Mouse (Mus musculus) MEL (cell line): ENCODE measurements at regions not wholly inside any gene's neighbourhood (a gene's known extent, or its start where the extent isn't known, plus 50 kb on each side); places are given as distances from the start of the nearest gene placed in this dataset.

Source experiments
- DNase-seq: peaks from one replicate; pipeline ENCODE4 v3.0.0; 2011; ENCODE audit warnings: low read depth, low spot score
- H3K27ac ChIP-seq: 2 replicates; pipeline ENCODE4 v1.5.1; 2012; ENCODE audit warnings: low read depth, mild to moderate bottlenecking, control low read depth, low read length, moderate library complexity; ENCODE audit not compliant: control insufficient read depth
- H3K27me3 ChIP-seq, 2 experiments: fragments of 150-350 bp in 1 of 2; sonication (generic) in 1 of 2; 2 replicates each; pipeline ENCODE4 v1.6.1; 2012; ENCODE audit warnings: low read length in 2 of 2, mild to moderate bottlenecking in 2 of 2, improper control_type of control experiment in 1 of 2, moderate library complexity in 1 of 2; ENCODE audit not compliant: insufficient read depth in 2 of 2, control insufficient read depth in 1 of 2
- H3K36me3 ChIP-seq, 2 experiments: 2 replicates each; pipeline ENCODE4 v1.6.1; 2012 to 2014; ENCODE audit warnings: low read length in 2 of 2, improper control_type of control experiment in 1 of 2, inconsistent platforms in 1 of 2, mild to moderate bottlenecking in 1 of 2; ENCODE audit not compliant: insufficient read depth in 2 of 2, control insufficient read depth in 1 of 2
- H3K4me1 ChIP-seq, 2 experiments: fragments of 150-350 bp in 1 of 2; sonication (generic) in 1 of 2; 2 replicates each; pipeline ENCODE4 v1.6.1; 2012; ENCODE audit warnings: low read length in 2 of 2, improper control_type of control experiment in 1 of 2, mild to moderate bottlenecking in 1 of 2; ENCODE audit not compliant: insufficient read depth in 2 of 2, control insufficient read depth in 1 of 2
- H3K4me3 ChIP-seq, 2 experiments: fragments of 150-350 bp in 1 of 2; sonication (generic) in 1 of 2; 2 replicates each; pipeline ENCODE4 v1.5.1; 2012; ENCODE audit warnings: low read depth in 2 of 2, low read length in 2 of 2, mild to moderate bottlenecking in 2 of 2, moderate library complexity in 2 of 2, control low read depth in 1 of 2, improper control_type of control experiment in 1 of 2; ENCODE audit not compliant: control insufficient read depth in 1 of 2, insufficient read depth in 1 of 2
- H3K79me2 ChIP-seq: 2 replicates; pipeline ENCODE4 v1.6.1; 2012; ENCODE audit warnings: mild to moderate bottlenecking, low read length, moderate library complexity; ENCODE audit not compliant: control insufficient read depth, poor library complexity, insufficient read depth
- H3K9ac ChIP-seq: 2 replicates; pipeline ENCODE4 v1.6.1; 2012; ENCODE audit warnings: low read depth, mild to moderate bottlenecking, control low read depth, low read length, moderate library complexity; ENCODE audit not compliant: control insufficient read depth, poor library complexity, severe bottlenecking
- H3K9me3 ChIP-seq: fragments of 150-350 bp; sonication (generic); replicated peaks from 2 replicates; pipeline ENCODE4 v1.6.1; 2012; ENCODE audit warnings: mild to moderate bottlenecking, low read length, improper control_type of control experiment, moderate library complexity; ENCODE audit not compliant: insufficient read depth
- BHLHE40 ChIP-seq: IDR thresholded peaks from 2 replicates; pipeline ENCODE4 v1.6.1; 2012; ENCODE audit warnings: low read depth, mild to moderate bottlenecking, inconsistent platforms, low read length, improper control_type of control experiment, borderline replicate concordance
- CTCF ChIP-seq, 3 experiments: IDR thresholded peaks in 2 of 3; conservative IDR thresholded peaks in 1 of 3; 2 replicates each; pipeline ENCODE4 v1.5.1; 2011 to 2012; ENCODE audit warnings: low read length in 3 of 3, low read depth in 2 of 3, mild to moderate bottlenecking in 2 of 3, improper control_type of control experiment in 1 of 3, inconsistent platforms in 1 of 3, mixed read lengths in 1 of 3, moderate library complexity in 1 of 3; ENCODE audit not compliant: control insufficient read depth in 1 of 3, insufficient read depth in 1 of 3, poor library complexity in 1 of 3, severe bottlenecking in 1 of 3
- E2F4 ChIP-seq: IDR thresholded peaks from 2 replicates; pipeline ENCODE4 v1.6.1; 2011; ENCODE audit warnings: low read depth, low read length, improper control_type of control experiment, borderline replicate concordance
- ELF1 ChIP-seq: IDR thresholded peaks from 2 replicates; pipeline ENCODE4 v1.6.1; 2014; ENCODE audit warnings: low read depth, mild to moderate bottlenecking, inconsistent platforms, low read length, improper control_type of control experiment, moderate library complexity
- EP300 ChIP-seq, 2 experiments: IDR thresholded peaks; 2 replicates each; pipeline ENCODE4 v1.6.1; 2011; ENCODE audit warnings: improper control_type of control experiment in 2 of 2, low read length in 2 of 2, low read depth in 1 of 2, mild to moderate bottlenecking in 1 of 2
- ETS1 ChIP-seq: IDR thresholded peaks from 2 replicates; pipeline ENCODE4 v1.6.1; 2012; ENCODE audit warnings: low read depth, mild to moderate bottlenecking, inconsistent platforms, low read length, improper control_type of control experiment, moderate library complexity
- GABPA ChIP-seq: IDR thresholded peaks from 2 replicates; pipeline ENCODE4 v1.6.1; 2012; ENCODE audit warnings: low read depth, mild to moderate bottlenecking, inconsistent platforms, low read length, improper control_type of control experiment, moderate library complexity
- JUND ChIP-seq: IDR thresholded peaks from 2 replicates; pipeline ENCODE4 v1.6.1; 2011; ENCODE audit warnings: low read depth, mild to moderate bottlenecking, improper control_type of control experiment, low read length
- KAT2A ChIP-seq: conservative IDR thresholded peaks from 2 replicates; pipeline ENCODE4 v1.6.1; 2012; ENCODE audit warnings: low read depth, low read length, improper control_type of control experiment, inconsistent platforms
- MAFK ChIP-seq: IDR thresholded peaks from 2 replicates; pipeline ENCODE4 v1.6.1; 2011; ENCODE audit warnings: low read depth, mild to moderate bottlenecking, low read length, improper control_type of control experiment, borderline replicate concordance
- MAZ ChIP-seq: IDR thresholded peaks from 2 replicates; pipeline ENCODE4 v1.6.1; 2012; ENCODE audit warnings: low read depth, mild to moderate bottlenecking, inconsistent platforms, low read length, improper control_type of control experiment
- MXI1 ChIP-seq: IDR thresholded peaks from 2 replicates; pipeline ENCODE4 v1.6.1; 2011; ENCODE audit warnings: mild to moderate bottlenecking, low read depth, low read length, improper control_type of control experiment
- MYC ChIP-seq: IDR thresholded peaks from 2 replicates; pipeline ENCODE4 v1.6.1; 2011; ENCODE audit warnings: low read depth, mild to moderate bottlenecking, low read length, improper control_type of control experiment, moderate library complexity
- NELFE ChIP-seq: IDR thresholded peaks from 2 replicates; pipeline ENCODE4 v1.6.1; 2011; ENCODE audit warnings: low read depth, low read length, improper control_type of control experiment
- NRF1 ChIP-seq: IDR thresholded peaks from 2 replicates; pipeline ENCODE4 v1.6.1; 2014; ENCODE audit warnings: low read depth, mild to moderate bottlenecking, inconsistent platforms, low read length, improper control_type of control experiment, moderate library complexity; ENCODE audit not compliant: poor library complexity, insufficient read depth, severe bottlenecking
- POLR2AphosphoS2 ChIP-seq: IDR thresholded peaks from 2 replicates; pipeline ENCODE4 v1.6.1; 2011; ENCODE audit warnings: low read length, improper control_type of control experiment
- RAD21 ChIP-seq: IDR thresholded peaks from 2 replicates; pipeline ENCODE4 v1.6.1; 2011; ENCODE audit warnings: mild to moderate bottlenecking, low read depth, low read length, improper control_type of control experiment
- RCOR1 ChIP-seq: IDR thresholded peaks from 2 replicates; pipeline ENCODE4 v1.6.1; 2012; ENCODE audit warnings: low read depth, mild to moderate bottlenecking, inconsistent platforms, low read length, improper control_type of control experiment
- SIN3A ChIP-seq: IDR thresholded peaks from 2 replicates; pipeline ENCODE4 v1.6.1; 2012; ENCODE audit warnings: low read length, improper control_type of control experiment, inconsistent platforms
- SMC3 ChIP-seq: IDR thresholded peaks from 2 replicates; pipeline ENCODE4 v1.6.1; 2011; ENCODE audit warnings: low read depth, low read length, improper control_type of control experiment
- TBP ChIP-seq: IDR thresholded peaks from 2 replicates; pipeline ENCODE4 v1.8.0; 2011; ENCODE audit warnings: low read depth, low read length, improper control_type of control experiment
- TCF12 ChIP-seq: IDR thresholded peaks from 2 replicates; pipeline ENCODE4 v1.6.1; 2014; ENCODE audit warnings: low read depth, mild to moderate bottlenecking, inconsistent platforms, low read length, improper control_type of control experiment, moderate library complexity
- USF1 ChIP-seq: IDR thresholded peaks from 2 replicates; pipeline ENCODE4 v1.6.1; 2014; ENCODE audit warnings: low read depth, mild to moderate bottlenecking, inconsistent platforms, low read length, improper control_type of control experiment, moderate library complexity
- ZC3H11A ChIP-seq: IDR thresholded peaks from 2 replicates; pipeline ENCODE4 v1.6.1; 2012; ENCODE audit warnings: low read depth, mild to moderate bottlenecking, inconsistent platforms, low read length, improper control_type of control experiment
- ZKSCAN1 ChIP-seq: IDR thresholded peaks from 2 replicates; pipeline ENCODE4 v1.6.1; 2012; ENCODE audit warnings: low read depth, mild to moderate bottlenecking, inconsistent platforms, low read length, improper control_type of control experiment, moderate library complexity

- no peak for DNase-seq
- Histone ChIP-seq H3K4me3 (no peak overlapping the region), H3K9me3 (no peaks in the 10 kb centered on the region), H3K27ac (no peak overlapping the region), H3K36me3 (peaks cover 0 to 11% of the 10 kb centered on the region in 2 experiments; a peak in 2 of 4 replicates), H3K4me1 (peaks cover 5 to 6% of the 10 kb centered on the region in 2 experiments), H3K27me3 (no peaks in the 10 kb centered on the region), H3K79me2 (no peaks in the 10 kb centered on the region), H3K9ac (no peak overlapping the region)
- no peak for TF ChIP-seq POLR2AphosphoS2
- TF ChIP-seq MAFK, result no peak
- TF ChIP-seq NELFE, result no peak
Measured at GRCm38 (mm10) chr17:63685956-63686355, 176.9 kb upstream of the Fer start.

GRCm38 (mm10) chr17:63686361-63686760 lies 176.5 kb upstream of the Fer start:
- peaks cover 5 to 6% of the 10 kb centered on the region in 2 experiments for H3K4me1 ChIP-seq
- H3K9ac ChIP-seq, result no peak overlapping the region
- H3K27ac ChIP-seq, result no peak overlapping the region
- H3K27me3 ChIP-seq, result no peaks in the 10 kb centered on the region
- no peaks in the 10 kb centered on the region for H3K79me2 ChIP-seq
- no peaks in the 10 kb centered on the region for H3K9me3 ChIP-seq
- DNase-seq, result no peak
- peaks cover 0 to 11% of the 10 kb centered on the region in 2 experiments; a peak in 2 of 4 replicates for H3K36me3 ChIP-seq
- TF ChIP-seq NRF1 (no peak), ZC3H11A (no peak), E2F4 (no peak), SMC3 (no peak), ELF1 (no peak), RCOR1 (no peak), BHLHE40 (no peak), RAD21 (no peak), USF1 (no peak), ETS1 (no peak), JUND (no peak), MXI1 (no peak), EP300 (IDR thresholded peaks at IDR 0.05; ENCODE audit: low read depth in 1 of 2, low read length in 2 of 2) (no peak)
- H3K4me3 ChIP-seq, result no peak overlapping the region

- Histone ChIP-seq H3K9ac (no peak overlapping the region), H3K27me3 (no peaks in the 10 kb centered on the region), H3K27ac (no peak overlapping the region), H3K36me3 (peaks cover 0 to 7% of the 10 kb centered on the region in 2 experiments; a peak in 1 of 4 replicates), H3K4me3 (no peak overlapping the region), H3K4me1 (peaks cover 4 to 5% of the 10 kb centered on the region in 2 experiments), H3K79me2 (no peaks in the 10 kb centered on the region), H3K9me3 (no peaks in the 10 kb centered on the region)
- no peak for TF ChIP-seq MYC
- no peak for TF ChIP-seq POLR2AphosphoS2
- no peak for TF ChIP-seq USF1
- no peak for TF ChIP-seq MXI1
- TF ChIP-seq CTCF (IDR thresholded peaks at IDR 0.05 in 2 of 3, conservative IDR thresholded peaks at IDR 0.05 in 1 of 3; ENCODE audit: control insufficient read depth in 1 of 3, insufficient read depth in 1 of 3, low read depth in 2 of 3, low read length in 3 of 3, poor library complexity in 1 of 3, severe bottlenecking in 1 of 3), result no peak
- TF ChIP-seq GABPA, result no peak
- TF ChIP-seq EP300 (IDR thresholded peaks at IDR 0.05; ENCODE audit: low read depth in 1 of 2, low read length in 2 of 2), result no peak
- no peak for TF ChIP-seq BHLHE40
- no peak for TF ChIP-seq MAZ
- no peak for TF ChIP-seq TCF12
- TF ChIP-seq KAT2A, result no peak
- no peak for TF ChIP-seq SIN3A
- TF ChIP-seq JUND, result no peak
- TF ChIP-seq ZC3H11A, result no peak
- no peak for TF ChIP-seq ZKSCAN1
- no peak for TF ChIP-seq TBP
- DNase-seq, result no peak
Measured at GRCm38 (mm10) chr17:63689291-63689690, 173.6 kb upstream of the Fer start.
